23 mouse cellular contexts compared by ENCODE assay signal in genomic region chr19:45830679-45831078, GRCm38 (mm10). TPM values are rescaled to one million over a fixed set of nuclear protein-coding genes. Genes with fewer than 3 reads are reported as not detected.
A peak's percentile ranks its signal among the peaks of the same experiment; 100 is the strongest.
DNase-seq lines count a peak whose midpoint lies in the region; ATAC-seq and TF ChIP-seq lines count a peak whose summit lies in the region.
"Had no signal": no experiment of that assay in that cellular context is flagged by ENCODE, and none has a peak within 500 bp of the region (broad histone marks: within the 10 kb centered on the region; RNA-seq: fewer than 3 reads in every experiment).

No protein-coding gene starts in this region.

- no peak for TF ChIP-seq EP300 in heart, postnatal 0 days (IDR thresholded peaks at IDR 0.05; ENCODE audit: low read depth)

- H3K27ac ChIP-seq in heart, postnatal 0 days (ENCODE audit: low read depth): no peak overlapping the region
- H3K27ac ChIP-seq in layer of hippocampus, adult 2 months: no peak overlapping the region
- H3K27ac ChIP-seq: embryonic facial prominence, embryonic 15.5 days; forebrain, embryonic 15.5 days; hindbrain, embryonic 15.5 days had no signal

- H3K9ac ChIP-seq in heart, postnatal 0 days (replicated peaks; ENCODE audit: low read depth, low read length): no peak overlapping the region
- H3K9ac ChIP-seq: embryonic facial prominence, embryonic 15.5 days; forebrain, embryonic 15.5 days; hindbrain, embryonic 15.5 days had no signal

- WGBS in heart, postnatal 0 days: 52% methylated on average over 2 of the region's 2 CpGs

- H3K36me3 ChIP-seq in heart, postnatal 0 days (replicated peaks; ENCODE audit: control insufficient read depth, insufficient read depth, low read length): no peaks in the 10 kb centered on the region
- no peaks in the 10 kb centered on the region for H3K36me3 ChIP-seq in E14TG2a.4 (ENCODE audit: insufficient read depth, low read length)
- H3K36me3 ChIP-seq: embryonic facial prominence, embryonic 15.5 days had no signal

- no peak for ATAC-seq in heart, postnatal 0 days (ENCODE audit: insufficient read depth, low read depth)
- ATAC-seq: CD4-positive, CD25-positive, alpha-beta regulatory T cell, adult 4 months; forebrain, embryonic 15.5 days had no signal

- peaks cover 34% of the 10 kb centered on the region for H3K4me1 ChIP-seq in heart, postnatal 0 days (ENCODE audit: control insufficient read depth, insufficient read depth)
- peaks cover 43% of the 10 kb centered on the region for H3K4me1 ChIP-seq in E14TG2a.4 (replicated peaks; ENCODE audit: low read depth, low read length)
- H3K4me1 ChIP-seq: embryonic facial prominence, embryonic 15.5 days; forebrain, embryonic 15.5 days; hindbrain, embryonic 15.5 days had no signal

- H3K4me2 ChIP-seq in heart, postnatal 0 days (ENCODE audit: low read depth, low read length): no peak overlapping the region
- H3K4me2 ChIP-seq: embryonic facial prominence, embryonic 15.5 days; forebrain, embryonic 15.5 days; heart, embryonic 11.5 days; hindbrain, embryonic 15.5 days had no signal

- no peak for DNase-seq in heart, postnatal 0 days (ENCODE audit: low spot score)
- DNase-seq in heart, adult 11 months: no peak
- no peak for DNase-seq in layer of hippocampus, adult 2 months (ENCODE audit: low spot score in 2 of 2)
- no peak for DNase-seq in layer of hippocampus, postnatal 25 days (ENCODE audit: extremely low spot score in 1 of 2, low spot score in 1 of 2)
- DNase-seq in 416B (ENCODE audit: low read depth): peak; percentile 22
- no peak for DNase-seq in cerebellum, postnatal 10 days
- DNase-seq in cerebellum, adult 8-10 months: no peak
- DNase-seq: adrenal gland, adult 2 months; adrenal gland, postnatal 25 days; cerebellum, adult 18-20 months; cerebellum, postnatal 14 days; embryo, embryonic 11 days; gastrocnemius, postnatal 36 days; heart, adult 18-20 months; heart, postnatal 36 days had no signal

- TF ChIP-seq CTCF in heart, postnatal 0 days (IDR thresholded peaks at IDR 0.05; ENCODE audit: low read depth): peak; percentile 28
- TF ChIP-seq CTCF in layer of hippocampus, adult 2 months (conservative IDR thresholded peaks at IDR 0.05): peak; percentile 34; the same call in 1 of the 2 replicates
- no peak for TF ChIP-seq CTCF in E14TG2a.4 (conservative IDR thresholded peaks at IDR 0.05; ENCODE audit: low read length)

- H3K27me3 ChIP-seq in heart, postnatal 0 days (ENCODE audit: control insufficient read depth, insufficient read depth, low read length): no peaks in the 10 kb centered on the region
- H3K27me3 ChIP-seq in E14TG2a.4 (ENCODE audit: insufficient read depth, low read length): no peaks in the 10 kb centered on the region
- H3K27me3 ChIP-seq: embryonic facial prominence, embryonic 15.5 days; forebrain, embryonic 15.5 days; hindbrain, embryonic 15.5 days had no signal

- no peaks in the 10 kb centered on the region for H3K9me3 ChIP-seq in heart, postnatal 0 days (replicated peaks; ENCODE audit: control insufficient read depth, low read length)
- H3K9me3 ChIP-seq in E14TG2a.4 (ENCODE audit: low read length): no peaks in the 10 kb centered on the region
- H3K9me3 ChIP-seq: forebrain, embryonic 15.5 days; hindbrain, embryonic 15.5 days had no signal

- no peak overlapping the region for H3K4me3 ChIP-seq in heart, postnatal 0 days (ENCODE audit: low read depth, low read length)
- no peak overlapping the region for H3K4me3 ChIP-seq in layer of hippocampus, adult 2 months
- 0 out of 2 replicates have a peak overlapping the region, but pooled peaks have one; percentile 17 for H3K4me3 ChIP-seq in E14TG2a.4 (replicated peaks; ENCODE audit: low read length)
- H3K4me3 ChIP-seq: embryonic facial prominence, embryonic 15.5 days; erythroblast, embryonic 14.5 days; forebrain, embryonic 15.5 days; hindbrain, embryonic 15.5 days had no signal

RNA-seq across cellular contexts. Expression of gene Kcnip2, which starts 14.8 kb away (rescaled TPM):
- total RNA-seq in heart, postnatal 0 days (2014; rRNA removed; ENCODE audit: low replicate concordance): 81.7 and 90.6 TPM in 2 replicates
- polyA plus RNA-seq in heart, postnatal 0 days (2015; fragmentation: Nextera tagmentation; extraction: Ambion mirVana): 41.8 and 44.5 TPM in 2 replicates
- total RNA-seq in layer of hippocampus, adult 2 months (2021): 100 to 1,000 TPM; 212 to 222 TPM
- 100 to 1,000 TPM; 229 to 230 TPM for total RNA-seq in layer of hippocampus, postnatal 25 days (2021)
- total RNA-seq: common myeloid progenitor, adult 5-6 weeks had no signal

RNA-seq across cellular contexts. Expression of gene Mgea5, which starts 47.0 kb away (rescaled TPM):
- total RNA-seq in heart, postnatal 0 days (2014; rRNA removed; ENCODE audit: low replicate concordance): 75.8 and 84.5 TPM in 2 replicates
- polyA plus RNA-seq in heart, postnatal 0 days (2015; fragmentation: Nextera tagmentation; extraction: Ambion mirVana): 19.9 and 21.1 TPM in 2 replicates
- total RNA-seq in layer of hippocampus, adult 2 months (2021): 100 to 1,000 TPM; 166 to 170 TPM
- total RNA-seq in layer of hippocampus, postnatal 25 days (2021): 100 to 1,000 TPM; 147 to 148 TPM
